Mouse (Mus musculus): ENCODE results near the gene Stx4a. TPM values are rescaled to one million over a fixed set of nuclear protein-coding genes. Genes with fewer than 3 reads are reported as not detected.
"Not testable (repeated sequence)": the region's sequence is repeated elsewhere in the genome, so short reads cannot be mapped to it uniquely, and the experiment has no call there.

Stx4a gene
- total RNA-seq, 2 experiments from 2014 or later, result 34.5 to 40.0 TPM

- intact Hi-C loops (cut with DNase I), result no loop called here
- no peak for DNase-seq
Observed at GRCm38 (mm10) chr7:127866434-127866833, 42.3 kb downstream of the Stx4a start.

GRCm38 (mm10) chr7:127867641-127868040, 43.5 kb downstream of the Stx4a start:
- no peak for DNase-seq
- intact Hi-C loops (cut with DNase I), result no loop called here

GRCm38 (mm10) chr7:127869149-127869810, 45.2 kb downstream of the Stx4a start:
- intact Hi-C loops (cut with DNase I), result no loop called here
- no peak for DNase-seq

GRCm38 (mm10) chr7:127870136-127870821, 46.2 kb downstream of the Stx4a start:
- no peak for DNase-seq
- intact Hi-C loops (cut with DNase I), result no loop called here

GRCm38 (mm10) chr7:127874812-127875626, 50.9 kb downstream of the Stx4a start:
- intact Hi-C loops (cut with DNase I), result no loop called here
- DNase-seq, result no peak

- DNase-seq, result peak; percentile 98
- intact Hi-C loops (cut with DNase I), result no loop called here
Observed at GRCm38 (mm10) chr7:127875627-127876001, 51.5 kb downstream of the Stx4a start.

- intact Hi-C loops (cut with DNase I), result no loop called here
- DNase-seq, result peak; percentile 85
Observed at GRCm38 (mm10) chr7:127876041-127876466, 52.0 kb downstream of the Stx4a start, which contains the start of gene Zfp646. Gene Zfp646 (plus strand): TSS chr7:127876221.

GRCm38 (mm10) chr7:127876467-127877348, 52.6 kb downstream of the Stx4a start, which contains the start of gene Zfp668:
Gene Zfp668 (minus strand): TSS chr7:127876828.
- intact Hi-C loops (cut with DNase I), result no loop called here
- peak; percentile 92 for DNase-seq

GRCm38 (mm10) chr7:127879301-127879700, 55.2 kb downstream of the Stx4a start:
- no peak for DNase-seq
- intact Hi-C loops (cut with DNase I), result no loop called here

GRCm38 (mm10) chr7:127880431-127880830, 56.3 kb downstream of the Stx4a start:
- no peak for DNase-seq
- intact Hi-C loops (cut with DNase I), result no loop called here

GRCm38 (mm10) chr7:127885951-127886350, 61.9 kb downstream of the Stx4a start:
- intact Hi-C loops (cut with DNase I), result no loop called here
- DNase-seq, result no peak

- intact Hi-C loops (cut with DNase I), result no loop called here
- DNase-seq, result no peak
Observed at GRCm38 (mm10) chr7:127886551-127886950, 62.5 kb downstream of the Stx4a start.

GRCm38 (mm10) chr7:127887191-127887590, 63.1 kb downstream of the Stx4a start:
- DNase-seq, result no peak
- intact Hi-C loops (cut with DNase I), result no loop called here

- no peak for DNase-seq
- intact Hi-C loops (cut with DNase I), result no loop called here
Observed at GRCm38 (mm10) chr7:127887781-127888180, 63.7 kb downstream of the Stx4a start.

GRCm38 (mm10) chr7:127888821-127889220, 64.7 kb downstream of the Stx4a start:
- intact Hi-C loops (cut with DNase I), result no loop called here
- DNase-seq, result no peak

- DNase-seq, result no peak
- intact Hi-C loops (cut with DNase I), result no loop called here
Observed at GRCm38 (mm10) chr7:127890798-127891197, 66.7 kb downstream of the Stx4a start, which contains the start of gene Prss53. Gene Prss53 (minus strand): TSS chr7:127890970.

GRCm38 (mm10) chr7:127894480-127894879, 70.4 kb downstream of the Stx4a start:
- DNase-seq, result no peak
- intact Hi-C loops (cut with DNase I), result no loop called here

- peak; percentile 95 for DNase-seq
- intact Hi-C loops (cut with DNase I), result no loop called here
Observed at GRCm38 (mm10) chr7:127895442-127895841, 71.3 kb downstream of the Stx4a start, which contains the start of the genes Gm21974 and Vkorc1. Gene Gm21974 (minus strand): TSS chr7:127895454. Gene Vkorc1 (minus strand): TSS chr7:127895617.

- DNase-seq; intact Hi-C loops (cut with DNase I): not testable (repeated sequence)
Observed at GRCm38 (mm10) chr7:127895891-127896290, 71.8 kb downstream of the Stx4a start.

GRCm38 (mm10) chr7:127896384-127896783, 72.3 kb downstream of the Stx4a start:
- intact Hi-C loops (cut with DNase I), result no loop called here

More at GRCm38 (mm10) chr7:127896384-127896783, 72.3 kb downstream of the Stx4a start:
- DNase-seq, result peak; percentile 70

All from left cerebral cortex, postnatal 4 days (tissue).